Mouse (Mus musculus) liver, postnatal 0 days (tissue): Measurements from ENCODE around the gene Srd5a2. TPM values are rescaled to one million over a fixed set of nuclear protein-coding genes. Genes with fewer than 3 reads are reported as not detected.

ENCODE experiments used
- ATAC-seq: fragments of 200-750 bp; cut with Nextera tagmentation; 2 replicates; pipeline ENCODE4 v1.8.0; 2017; ENCODE audit warnings: mild to moderate bottlenecking, moderate library complexity
- DNase-seq: peaks from one replicate; pipeline ENCODE4 v3.0.0-alpha.2; 2016
- H3K27ac ChIP-seq: fragments of 300-500 bp; sonication (generic); 2 replicates; pipeline ENCODE4 v1.5.1; 2014; ENCODE audit warnings: antibody characterized with exemption, moderate library complexity, mild to moderate bottlenecking, low read depth
- H3K27me3 ChIP-seq: fragments of 300-500 bp; sonication (generic); 2 replicates; pipeline ENCODE4 v1.6.1; 2014; ENCODE audit warnings: low read length, control low read depth, mixed read lengths; ENCODE audit not compliant: insufficient read depth
- H3K36me3 ChIP-seq: fragments of 300-500 bp; sonication (generic); replicated peaks from 2 replicates; pipeline ENCODE4 v1.6.1; 2014; ENCODE audit warnings: mild to moderate bottlenecking, control low read depth, low read length, moderate library complexity, mixed read lengths; ENCODE audit not compliant: insufficient read depth
- H3K4me1 ChIP-seq: fragments of 300-500 bp; sonication (generic); 2 replicates; pipeline ENCODE4 v1.6.1; 2014; ENCODE audit warnings: antibody characterized with exemption, mild to moderate bottlenecking, control low read depth; ENCODE audit not compliant: insufficient read depth
- H3K4me2 ChIP-seq: fragments of 300-500 bp; sonication (generic); 2 replicates; pipeline ENCODE4 v1.6.1; 2014; ENCODE audit warnings: low read depth, mild to moderate bottlenecking, low read length, moderate library complexity, mixed read lengths
- H3K4me3 ChIP-seq: fragments of 300-500 bp; sonication (generic); 2 replicates; pipeline ENCODE4 v1.5.1; 2014; ENCODE audit warnings: low read depth, low read length
- H3K9ac ChIP-seq: fragments of 300-500 bp; sonication (generic); replicated peaks from 2 replicates; pipeline ENCODE4 v1.6.1; 2014; ENCODE audit warnings: mild to moderate bottlenecking, moderate library complexity
- H3K9me3 ChIP-seq: fragments of 300-500 bp; sonication (generic); 2 replicates; pipeline ENCODE4 v1.6.1; 2016; ENCODE audit warnings: mild to moderate bottlenecking, control low read depth, low read length, mixed read lengths
- CTCF ChIP-seq: sonication (generic); IDR thresholded peaks from 2 replicates; pipeline ENCODE4 v1.5.1; 2016; ENCODE audit warnings: antibody characterized with exemption, low read depth
- EP300 ChIP-seq: IDR thresholded peaks from 2 replicates; pipeline ENCODE4 v1.6.1; 2016; ENCODE audit warnings: antibody characterized with exemption, low read depth, mild to moderate bottlenecking
- WGBS: fragments of 180-500 bp; shearing (Covaris S2); extraction: QIAGEN DNeasy Blood & Tissue Kit; methylation state at CpG from one replicate; pipeline ENCODE4 v1.1.7; 2014; ENCODE audit not compliant: insufficient replicate concordance; 5-methylcytosine and 5-hydroxymethylcytosine counted together
- polyA plus RNA-seq: library from polyadenylated mRNA; unstranded; fragments of >200 nt; fragmentation: Nextera tagmentation; extraction: Ambion mirVana; gene quantifications from 2 replicates; pipeline ENCODE4 v1.2.1, GENCODE M21; 2015

The Srd5a2 gene
- polyA plus RNA-seq: not detected in 2 replicates

DNA sequence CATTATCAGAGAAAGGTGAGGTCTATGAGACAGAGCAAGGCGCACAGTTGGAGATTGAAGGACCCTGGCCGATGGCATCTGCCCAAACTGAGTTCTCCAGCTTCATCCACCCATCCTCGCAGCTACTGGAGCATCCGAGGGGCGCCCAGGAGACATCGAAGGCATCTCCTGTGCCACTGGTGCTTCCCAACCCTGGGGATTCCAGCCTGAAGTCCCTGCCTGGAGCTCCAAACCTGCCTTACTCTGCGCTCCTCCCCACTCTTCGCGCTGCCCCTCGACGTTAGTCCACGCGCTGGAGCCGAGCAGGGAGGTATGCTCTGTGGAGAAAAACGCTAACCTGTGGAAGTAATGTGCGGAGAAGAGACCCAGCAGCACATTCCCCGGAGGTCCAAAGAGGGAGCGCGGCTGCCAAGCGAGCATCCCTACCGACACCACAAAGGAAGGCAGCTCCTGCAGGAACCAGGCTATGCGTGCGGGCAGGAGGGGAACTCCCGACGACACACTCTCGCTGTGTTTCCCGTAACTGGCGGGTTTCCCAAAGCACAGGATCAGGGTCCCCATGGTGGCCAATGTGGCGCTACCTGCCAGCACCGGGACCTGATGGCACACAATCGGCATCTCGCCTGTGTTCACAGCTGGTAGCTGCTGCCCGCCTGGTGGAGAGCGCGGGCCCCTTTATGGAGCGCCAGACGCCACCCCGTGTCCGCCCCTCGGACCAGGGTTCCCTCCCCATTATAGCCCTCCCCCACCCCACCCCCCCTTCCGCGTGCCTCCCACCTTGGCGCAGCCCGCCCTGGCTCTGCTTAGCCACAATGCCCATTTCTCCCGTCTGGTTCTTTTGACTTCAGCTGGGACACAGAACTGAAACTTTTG lies at the start of gene Srd5a2:
Gene Srd5a2 (minus strand): TSS at position 707 of the 873 bp plus-strand sequence.
- DNase-seq (no peak), ATAC-seq (no peak)
- Histone ChIP-seq H3K9me3 (no peaks in the 10 kb centered on the region), H3K4me3 (no peak within 1 kb of the TSS), H3K4me1 (no peaks in the 10 kb centered on the region), H3K27ac (no peak within 1 kb of the TSS), H3K4me2 (no peak within 1 kb of the TSS), H3K36me3 (no peaks in the 10 kb centered on the region), H3K27me3 (peaks cover 38% of the 10 kb centered on the region), H3K9ac (no peak within 1 kb of the TSS)
- TF ChIP-seq EP300 (no peak), CTCF (no peak)
- 1% methylated on average over 44 of the region's 45 CpGs for WGBS

DNA sequence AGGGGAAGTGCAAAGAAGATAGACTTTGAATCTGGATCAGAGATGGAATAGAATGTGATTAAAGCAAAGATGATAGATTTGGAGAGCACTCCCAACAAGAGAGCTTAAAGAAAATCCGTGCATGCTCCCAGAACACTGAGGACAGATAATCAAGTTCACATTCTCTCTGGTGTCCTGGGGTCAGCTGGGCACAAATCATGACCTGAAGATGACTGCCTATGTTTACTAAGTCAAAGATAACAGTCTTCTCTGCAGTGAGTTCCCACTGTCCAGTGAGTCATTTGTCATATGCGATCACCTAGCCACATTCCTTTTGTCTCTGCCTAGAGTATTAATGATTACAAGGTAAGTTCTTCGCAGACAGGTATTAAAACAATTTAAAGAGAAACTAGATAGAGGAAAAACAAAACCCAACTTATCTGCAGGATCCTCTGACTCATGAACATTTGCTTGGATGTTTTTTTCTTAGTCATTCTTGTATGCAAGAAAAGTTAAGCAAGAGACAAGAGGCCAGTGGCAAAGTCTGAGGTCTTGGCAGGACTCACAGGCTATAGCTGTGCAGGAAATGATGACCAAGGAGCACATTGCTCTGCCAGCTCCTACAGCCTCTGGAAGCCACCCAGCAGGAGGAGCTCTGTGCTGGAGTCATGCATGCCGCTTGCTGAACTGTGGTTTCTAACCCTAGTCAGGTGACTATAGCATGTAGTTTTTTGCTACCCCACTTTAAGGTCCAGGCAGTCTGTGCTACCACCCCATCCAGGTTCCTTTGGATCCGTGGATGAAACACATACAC lies 41.4 kb upstream of the Srd5a2 start:
- Histone ChIP-seq H3K9me3 (no peaks in the 10 kb centered on the region), H3K9ac (no peak overlapping the region), H3K27ac (no peak overlapping the region), H3K36me3 (no peaks in the 10 kb centered on the region), H3K4me2 (no peak overlapping the region), H3K4me3 (no peak overlapping the region), H3K4me1 (no peaks in the 10 kb centered on the region), H3K27me3 (no peaks in the 10 kb centered on the region)
- TF ChIP-seq CTCF: peak; percentile 18; the same call in 1 of the 2 replicates
- no peak for TF ChIP-seq EP300
- WGBS: 63% methylated on average over 5 of the region's 5 CpGs
- ATAC-seq: no peak
- no peak for DNase-seq

DNA sequence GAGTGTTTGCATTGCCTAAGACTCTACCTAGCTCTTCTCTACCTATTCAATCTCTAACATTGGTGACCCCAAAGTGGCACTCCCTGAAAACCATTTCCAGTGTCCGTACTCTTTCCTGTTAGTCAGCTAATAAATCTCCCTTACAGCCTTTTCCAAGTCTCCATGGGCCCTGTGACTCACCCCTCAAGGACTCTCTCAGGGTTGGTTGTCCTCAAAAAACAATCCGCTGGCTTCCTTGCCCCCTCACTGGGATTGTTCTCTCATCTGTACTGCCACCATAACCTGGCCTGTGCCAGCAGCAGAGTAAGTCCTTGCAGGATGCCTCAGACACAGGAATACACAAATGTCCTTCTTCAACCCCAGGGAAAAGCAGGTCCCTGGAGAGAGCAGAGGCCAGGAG lies 40.3 kb upstream of the Srd5a2 start:
- Histone ChIP-seq H3K27me3 (no peaks in the 10 kb centered on the region), H3K27ac (no peak overlapping the region), H3K4me2 (no peak overlapping the region), H3K4me1 (no peaks in the 10 kb centered on the region), H3K4me3 (no peak overlapping the region), H3K36me3 (no peaks in the 10 kb centered on the region), H3K9me3 (no peaks in the 10 kb centered on the region), H3K9ac (no peak overlapping the region)
- no peak for TF ChIP-seq CTCF
- no peak for TF ChIP-seq EP300
- 79% methylated on average over 2 of the region's 2 CpGs for WGBS
- no peak for ATAC-seq
- DNase-seq: no peak

DNA sequence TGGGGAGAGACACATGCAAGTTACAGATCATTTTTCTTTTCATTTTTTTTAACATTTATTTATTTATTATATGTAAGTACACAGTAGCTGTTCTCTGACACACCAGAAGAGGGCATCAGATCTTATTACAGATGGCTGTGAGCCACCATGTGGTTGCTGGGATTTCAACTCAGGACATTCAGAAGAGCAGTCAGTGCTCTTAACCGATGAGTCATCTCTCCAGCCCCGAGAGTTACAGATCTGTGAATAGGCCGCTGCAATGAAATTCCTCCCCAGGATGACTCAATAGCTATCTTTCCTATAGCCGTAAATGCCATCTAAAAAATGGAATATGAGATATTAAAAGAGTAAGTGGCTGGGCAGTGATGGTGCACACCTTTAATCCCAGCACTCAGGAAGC lies 35.7 kb upstream of the Srd5a2 start:
- WGBS: 70% methylated on average over 4 of the region's 4 CpGs
- no peak for DNase-seq
- TF ChIP-seq CTCF (no peak), EP300 (no peak)

DNA sequence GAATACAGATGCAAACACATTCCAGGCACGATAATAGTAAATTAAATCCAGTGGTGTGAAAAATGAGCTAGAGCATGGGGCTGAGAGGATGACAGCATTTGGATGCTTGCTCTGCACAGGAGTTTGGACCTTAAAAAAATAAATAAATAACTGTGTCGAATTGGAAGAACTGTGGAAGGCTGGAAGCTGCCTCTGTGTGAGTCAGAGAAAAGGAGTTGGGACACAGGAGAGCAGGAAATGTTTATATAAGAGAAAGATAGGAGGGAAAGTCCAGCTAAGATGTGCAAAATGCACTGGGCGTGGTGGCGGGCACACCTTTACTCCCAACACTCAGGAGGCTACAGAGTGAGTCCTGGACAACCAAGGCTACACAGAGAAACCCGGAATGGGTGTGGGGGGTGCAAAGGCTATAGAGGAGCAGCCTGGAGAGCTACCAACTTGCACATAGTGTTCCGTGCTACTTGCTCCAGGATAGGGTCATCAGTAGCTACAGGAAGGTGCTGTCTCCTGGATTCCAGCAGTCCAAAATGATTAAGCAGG lies 32.4 kb upstream of the Srd5a2 start:
- Histone ChIP-seq H3K4me2 (no peak overlapping the region), H3K4me3 (no peak overlapping the region), H3K27me3 (no peaks in the 10 kb centered on the region), H3K4me1 (peaks cover 3% of the 10 kb centered on the region; the same call in 1 of the 2 replicates), H3K9me3 (no peaks in the 10 kb centered on the region), H3K27ac (no peak overlapping the region), H3K9ac (no peak overlapping the region), H3K36me3 (no peaks in the 10 kb centered on the region)
- no peak for DNase-seq
- TF ChIP-seq EP300: no peak
- no peak for TF ChIP-seq CTCF
- peak; percentile 40; the same call in 1 of the 2 replicates for ATAC-seq
- 69% methylated on average over 6 of the region's 6 CpGs for WGBS

More for the DNA sequence above, 35.7 kb upstream of the Srd5a2 start:
- Histone ChIP-seq H3K4me1 (peaks cover 2% of the 10 kb centered on the region; the same call in 1 of the 2 replicates), H3K9ac (no peak overlapping the region), H3K9me3 (no peaks in the 10 kb centered on the region), H3K4me2 (no peak overlapping the region), H3K4me3 (no peak overlapping the region), H3K27ac (no peak overlapping the region), H3K36me3 (no peaks in the 10 kb centered on the region), H3K27me3 (no peaks in the 10 kb centered on the region)
- no peak for ATAC-seq
